Mouse (Mus musculus) kidney, embryonic 14.5 days (tissue): Measurements from ENCODE around the gene Snn. TPM values are rescaled to one million over a fixed set of nuclear protein-coding genes. Genes with fewer than 3 reads are reported as not detected.

Experiments
- ATAC-seq: fragments of 200-750 bp; cut with Nextera tagmentation; 2 replicates; pipeline ENCODE4 v1.8.0; 2017; ENCODE audit warnings: moderate number of reproducible peaks, mild to moderate bottlenecking, moderate TSS enrichment, moderate library complexity; ENCODE audit not compliant: low FRiP score, low TSS enrichment
- H3K27ac ChIP-seq: fragments of 300-500 bp; sonication (generic); 2 replicates; pipeline ENCODE4 v1.5.1; 2014; ENCODE audit warnings: low read depth, mild to moderate bottlenecking, low read length, moderate library complexity, mixed read lengths
- H3K27me3 ChIP-seq: fragments of 300-500 bp; sonication (generic); 2 replicates; pipeline ENCODE4 v1.6.1; 2014; ENCODE audit warnings: mild to moderate bottlenecking, low read length; ENCODE audit not compliant: control insufficient read depth, insufficient read depth
- H3K36me3 ChIP-seq: fragments of 300-500 bp; sonication (generic); 2 replicates; pipeline ENCODE4 v1.6.1; 2014; ENCODE audit warnings: low read length, mixed read lengths; ENCODE audit not compliant: control insufficient read depth, insufficient read depth
- H3K4me1 ChIP-seq: fragments of 300-500 bp; sonication (generic); 2 replicates; pipeline ENCODE4 v1.6.1; 2014; ENCODE audit warnings: low read length, mixed read lengths; ENCODE audit not compliant: control insufficient read depth, insufficient read depth
- H3K4me2 ChIP-seq: fragments of 300-500 bp; sonication (generic); replicated peaks from 2 replicates; pipeline ENCODE4 v1.6.1; 2014; ENCODE audit warnings: low read depth, mild to moderate bottlenecking, low read length
- H3K4me3 ChIP-seq: fragments of 300-500 bp; sonication (generic); 2 replicates; pipeline ENCODE4 v1.5.1; 2014; ENCODE audit warnings: mild to moderate bottlenecking, low read length
- H3K9ac ChIP-seq: fragments of 300-500 bp; sonication (generic); 2 replicates; pipeline ENCODE4 v1.6.1; 2014; ENCODE audit warnings: low read depth, mild to moderate bottlenecking, low read length, moderate library complexity
- H3K9me3 ChIP-seq: fragments of 300-500 bp; sonication (generic); 2 replicates; pipeline ENCODE4 v1.6.1; 2016; ENCODE audit warnings: low read length; ENCODE audit not compliant: control insufficient read depth
- WGBS: fragments of 180-500 bp; shearing (Covaris S2); extraction: QIAGEN DNeasy Blood & Tissue Kit; methylation state at CpG from one replicate; pipeline ENCODE4 v1.1.7; 2014; 5-methylcytosine and 5-hydroxymethylcytosine counted together
- polyA plus RNA-seq: library from polyadenylated mRNA; unstranded; fragments of >200 nt; fragmentation: Nextera tagmentation; extraction: Ambion mirVana; gene quantifications from 2 replicates; pipeline ENCODE4 v1.2.1, GENCODE M21; 2014

Snn gene
- polyA plus RNA-seq, 1 experiment from 2014 or later: 54.4 TPM

GRCm38 (mm10) chr16:11021403-11022112 is 39.2 kb upstream of the Snn start:
- Histone ChIP-seq H3K9me3 (no peaks in the 10 kb centered on the region), H3K4me1 (peaks cover 5% of the 10 kb centered on the region; the same call in 1 of the 2 replicates), H3K4me3 (no peak overlapping the region), H3K27me3 (no peaks in the 10 kb centered on the region), H3K9ac (no peak overlapping the region), H3K36me3 (no peaks in the 10 kb centered on the region), H3K4me2 (no peak overlapping the region), H3K27ac (no peak overlapping the region)
- WGBS: 57% methylated on average over 3 of the region's 3 CpGs
- no peak for ATAC-seq

- no peak for ATAC-seq
- Histone ChIP-seq H3K36me3 (no peaks in the 10 kb centered on the region), H3K9me3 (no peaks in the 10 kb centered on the region), H3K9ac (no peak overlapping the region), H3K27me3 (no peaks in the 10 kb centered on the region), H3K4me2 (no peak overlapping the region), H3K4me1 (peaks cover 5% of the 10 kb centered on the region; the same call in 1 of the 2 replicates), H3K27ac (no peak overlapping the region), H3K4me3 (no peak overlapping the region)
- 86% methylated on average over 4 of the region's 4 CpGs for WGBS
These were observed 38.6 kb upstream of the Snn start for GRCm38 (mm10) chr16:11022113-11022489.

- no peak for ATAC-seq
- H3K4me3 ChIP-seq: no peak overlapping the region
- no peaks in the 10 kb centered on the region for H3K4me1 ChIP-seq
- no peaks in the 10 kb centered on the region for H3K9me3 ChIP-seq
- no peak overlapping the region for H3K9ac ChIP-seq
- WGBS: 85% methylated on average over 5 of the region's 5 CpGs
- no peaks in the 10 kb centered on the region for H3K36me3 ChIP-seq
- H3K27ac ChIP-seq: no peak overlapping the region
- H3K4me2 ChIP-seq: no peak overlapping the region
- no peaks in the 10 kb centered on the region for H3K27me3 ChIP-seq
These were observed 37.1 kb upstream of the Snn start for GRCm38 (mm10) chr16:11023618-11024017.

GRCm38 (mm10) chr16:11024841-11025240 is 35.9 kb upstream of the Snn start:
- Histone ChIP-seq H3K9ac (no peak overlapping the region), H3K27me3 (no peaks in the 10 kb centered on the region), H3K27ac (no peak overlapping the region), H3K4me2 (no peak overlapping the region), H3K4me1 (no peaks in the 10 kb centered on the region), H3K9me3 (no peaks in the 10 kb centered on the region), H3K36me3 (no peaks in the 10 kb centered on the region), H3K4me3 (no peak overlapping the region)
- no peak for ATAC-seq
- 76% methylated on average over 3 of the region's 3 CpGs for WGBS

- Histone ChIP-seq H3K4me2 (no peak overlapping the region), H3K9ac (no peak overlapping the region), H3K4me1 (no peaks in the 10 kb centered on the region), H3K36me3 (no peaks in the 10 kb centered on the region), H3K4me3 (no peak overlapping the region), H3K27me3 (no peaks in the 10 kb centered on the region), H3K27ac (no peak overlapping the region), H3K9me3 (no peaks in the 10 kb centered on the region)
- 62% methylated on average over 7 of the region's 7 CpGs for WGBS
- no peak for ATAC-seq
These were observed 32.5 kb upstream of the Snn start for GRCm38 (mm10) chr16:11028206-11028605.

GRCm38 (mm10) chr16:11030844-11031243 is 29.9 kb upstream of the Snn start:
- no peak overlapping the region for H3K9ac ChIP-seq
- H3K4me3 ChIP-seq: no peak overlapping the region

GRCm38 (mm10) chr16:11031320-11031719 is 29.4 kb upstream of the Snn start:
- no peak overlapping the region for H3K4me2 ChIP-seq
- H3K9me3 ChIP-seq: no peaks in the 10 kb centered on the region
- WGBS: 55% methylated on average over 3 of the region's 3 CpGs
- ATAC-seq: no peak
- no peak overlapping the region for H3K9ac ChIP-seq
- H3K4me3 ChIP-seq: no peak overlapping the region
- no peaks in the 10 kb centered on the region for H3K36me3 ChIP-seq
- H3K27ac ChIP-seq: no peak overlapping the region
- H3K27me3 ChIP-seq: no peaks in the 10 kb centered on the region
- 0 out of 2 replicates have a peak, but pooled peaks cover 4% of the 10 kb centered on the region for H3K4me1 ChIP-seq

More at GRCm38 (mm10) chr16:11030844-11031243, 29.9 kb upstream of the Snn start:
- no peak overlapping the region for H3K4me2 ChIP-seq
- H3K9me3 ChIP-seq: no peaks in the 10 kb centered on the region
- H3K27me3 ChIP-seq: no peaks in the 10 kb centered on the region
- ATAC-seq: no peak
- H3K36me3 ChIP-seq: no peaks in the 10 kb centered on the region
- no peak overlapping the region for H3K27ac ChIP-seq
- 92% methylated on average over 4 of the region's 4 CpGs for WGBS
- no peaks in the 10 kb centered on the region for H3K4me1 ChIP-seq

GRCm38 (mm10) chr16:11034193-11034803 is 26.4 kb upstream of the Snn start:
- Histone ChIP-seq H3K9ac (no peak overlapping the region), H3K4me1 (0 out of 2 replicates have a peak, but pooled peaks cover 4% of the 10 kb centered on the region), H3K27me3 (no peaks in the 10 kb centered on the region), H3K4me2 (no peak overlapping the region), H3K27ac (no peak overlapping the region), H3K36me3 (no peaks in the 10 kb centered on the region), H3K4me3 (no peak overlapping the region), H3K9me3 (no peaks in the 10 kb centered on the region)
- 2% methylated on average over 4 of the region's 4 CpGs for WGBS
- ATAC-seq: peak; percentile 62

GRCm38 (mm10) chr16:11035273-11035672 is 25.5 kb upstream of the Snn start:
- Histone ChIP-seq H3K4me1 (0 out of 2 replicates have a peak, but pooled peaks cover 4% of the 10 kb centered on the region), H3K4me2 (no peak overlapping the region), H3K4me3 (no peak overlapping the region), H3K27me3 (no peaks in the 10 kb centered on the region), H3K27ac (no peak overlapping the region), H3K9me3 (no peaks in the 10 kb centered on the region), H3K36me3 (no peaks in the 10 kb centered on the region), H3K9ac (no peak overlapping the region)
- 88% methylated on average over 9 of the region's 9 CpGs for WGBS
- ATAC-seq: no peak
